ENCODE assay signal across 11 mouse cellular contexts in the genomic region with DNA sequence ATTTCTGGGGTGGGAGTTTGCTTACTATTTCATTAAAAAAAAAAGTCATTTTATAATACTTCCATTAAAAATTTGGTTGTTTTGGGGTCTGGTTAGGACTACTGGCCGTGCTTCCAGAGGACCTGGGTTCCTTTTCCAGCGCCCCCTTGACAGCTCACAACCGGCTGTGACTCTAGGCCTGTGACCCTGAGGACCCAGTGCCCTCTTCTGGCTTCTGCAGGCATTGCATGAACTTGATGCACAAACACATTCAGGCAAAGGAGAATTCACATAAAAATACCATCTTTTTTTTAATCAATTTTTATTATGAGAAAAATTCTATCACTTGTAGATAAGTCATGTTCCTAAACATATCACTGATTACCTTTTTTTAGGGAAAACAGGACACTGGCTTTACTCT. TPM values are rescaled to one million over a fixed set of nuclear protein-coding genes. Genes with fewer than 3 reads are reported as not detected.
A peak's percentile ranks its signal among the peaks of the same experiment; 100 is the strongest.
DNase-seq lines count a peak whose midpoint lies in the region; ATAC-seq and TF ChIP-seq lines count a peak whose summit lies in the region.
"Not testable (repeated sequence)": the region's sequence is repeated elsewhere in the genome, so short reads cannot be mapped to it uniquely, and the experiment has no call there.
"Had no signal": no experiment of that assay in that cellular context is flagged by ENCODE, and none has a peak within 500 bp of the region (broad histone marks: within the 10 kb centered on the region; RNA-seq: fewer than 3 reads in every experiment).

No protein-coding gene starts in this region.

- intact Hi-C loops in heart, adult 2 months (cut with DNase I), result not testable (repeated sequence)

- not testable (repeated sequence) for H3K9ac ChIP-seq in heart, adult 2 months (ENCODE audit: low read depth, low read length); liver, adult 2 months (ENCODE audit: low read depth, low read length); lung, postnatal 0 days (replicated peaks; ENCODE audit: low read depth)

- DNase-seq in A20 (ENCODE audit: low read depth, low spot score), result peak; percentile 11
- peak; percentile 23 for DNase-seq in ES-CJ7 (ENCODE audit: low read depth, low spot score)
- peak; percentile 30 for DNase-seq in ZHBTc4 (ENCODE audit: low read depth, low spot score)
- DNase-seq in heart, adult 2 months; kidney, adult 2 months; liver, adult 2 months (ENCODE audit: extremely low read depth, low read depth, low spot score); lung, postnatal 0 days (ENCODE audit: low spot score): not testable (repeated sequence)
- DNase-seq in thymus, postnatal 14 days, result peak; percentile 8

- 79% methylated on average over 3 of the region's 3 CpGs for WGBS in heart, adult 2 months
- 87% methylated on average over 3 of the region's 3 CpGs for WGBS in kidney, adult 2 months
- 92% methylated on average over 3 of the region's 3 CpGs for WGBS in liver, adult 2 months
- WGBS in lung, postnatal 0 days, result 82% methylated on average over 3 of the region's 3 CpGs

- not testable (repeated sequence) for H3K79me2 ChIP-seq in heart, adult 2 months (replicated peaks; ENCODE audit: control insufficient read depth, insufficient read depth, low read length); liver, adult 2 months (ENCODE audit: control insufficient read depth, insufficient read depth, low read length)

- TF ChIP-seq POLR2A in heart, adult 2 months (IDR thresholded peaks at IDR 0.05; ENCODE audit: insufficient read depth, low read depth, low read length); kidney, adult 2 months (IDR thresholded peaks at IDR 0.05; ENCODE audit: low read depth, low read length); liver, adult 2 months (IDR thresholded peaks at IDR 0.05; ENCODE audit: extremely low read depth, insufficient read depth, low read length): not testable (repeated sequence)

- TF ChIP-seq EP300 in heart, adult 2 months (IDR thresholded peaks at IDR 0.05; ENCODE audit: insufficient read depth, low read depth, low read length); lung, postnatal 0 days (IDR thresholded peaks at IDR 0.05): not testable (repeated sequence)

- not testable (repeated sequence) for H3K9me3 ChIP-seq in lung, postnatal 0 days (ENCODE audit: low read length)

- H3K4me3 ChIP-seq in heart, adult 2 months; kidney, adult 2 months (ENCODE audit: insufficient read depth, low read depth, low read length); liver, adult 2 months (ENCODE audit: insufficient read depth, low read depth, low read length); lung, postnatal 0 days (ENCODE audit: low read depth, low read length): not testable (repeated sequence)

- H3K36me3 ChIP-seq in heart, adult 2 months (ENCODE audit: control insufficient read depth, insufficient read depth, low read length); kidney, adult 2 months (ENCODE audit: control insufficient read depth, insufficient read depth, low read length); liver, adult 2 months (ENCODE audit: control insufficient read depth, insufficient read depth, low read length); lung, postnatal 0 days (ENCODE audit: insufficient read depth, low read length): not testable (repeated sequence)

- not testable (repeated sequence) for H3K4me1 ChIP-seq in heart, adult 2 months (ENCODE audit: control insufficient read depth, insufficient read depth, low read length); kidney, adult 2 months (ENCODE audit: control insufficient read depth, insufficient read depth, low read length); liver, adult 2 months (ENCODE audit: control insufficient read depth, insufficient read depth, low read length); lung, postnatal 0 days (ENCODE audit: insufficient read depth, low read depth, low read length)

- H3K27me3 ChIP-seq in heart, adult 2 months (ENCODE audit: control insufficient read depth, insufficient read depth, low read length); kidney, adult 2 months (replicated peaks; ENCODE audit: control insufficient read depth, insufficient read depth, low read length); liver, adult 2 months (ENCODE audit: control insufficient read depth, insufficient read depth, low read length); lung, postnatal 0 days (replicated peaks; ENCODE audit: insufficient read depth, low read length): not testable (repeated sequence)

- ATAC-seq in lung, postnatal 0 days, result not testable (repeated sequence)

- not testable (repeated sequence) for H3K27ac ChIP-seq in heart, adult 2 months; kidney, adult 2 months (ENCODE audit: insufficient read depth, low read depth, low read length); liver, adult 2 months (replicated peaks; ENCODE audit: insufficient read depth, low read depth, low read length); lung, postnatal 0 days (ENCODE audit: low read length)

- peak; percentile 54 for TF ChIP-seq CTCF in heart, adult 2 months (IDR thresholded peaks at IDR 0.05)
- 0 out of 2 replicates have a peak, but pooled peaks have one; percentile 21 for TF ChIP-seq CTCF in kidney, adult 2 months (conservative IDR thresholded peaks at IDR 0.05; ENCODE audit: insufficient read depth, insufficient read length, low read depth, low read length)
- peak; percentile 24; the same call in 1 of the 2 replicates for TF ChIP-seq CTCF in liver, adult 2 months (IDR thresholded peaks at IDR 0.05; ENCODE audit: low read depth, low read length)
- peak; percentile 16; the same call in 1 of the 2 replicates for TF ChIP-seq CTCF in lung, postnatal 0 days (IDR thresholded peaks at IDR 0.05)

- H3K4me2 ChIP-seq in lung, postnatal 0 days (replicated peaks; ENCODE audit: low read depth, low read length), result not testable (repeated sequence)

RNA-seq across cellular contexts. Expression of a gene that starts 12.6 kb away (rescaled TPM):
- total RNA-seq in heart, adult 2 months (2021), result 10 to 100 TPM; 31.1 to 34.8 TPM
- polyA plus RNA-seq in heart, adult 2 months (2012; rRNA removed), result 25.0 and 44.5 TPM in 2 replicates
- polyA plus RNA-seq in kidney, adult 2 months (2012; rRNA removed), result 0.07 and 0.34 TPM in 2 replicates
- under 0.01 and 0.09 TPM in 2 replicates for total RNA-seq in liver, adult 2 months (2014; rRNA removed)
- polyA plus RNA-seq in liver, adult 2 months (2012; rRNA removed), result not detected in 2 replicates
- polyA plus RNA-seq in lung, postnatal 0 days (2015; fragmentation: Nextera tagmentation; extraction: Ambion mirVana), result 0.47 and 0.67 TPM in 2 replicates
- total RNA-seq: common myeloid progenitor, adult 5-6 weeks had no signal
- polyA plus RNA-seq: erythroblast, embryonic 14.5 days; inflammation-experienced regulatory T-cells, adult 6 months had no signal

Comparison
In these comparisons a context has a peak if more than half of its experiments do, and no peak if none do; other contexts are left out.
1. RNA of a gene that starts 12.6 kb away (polyA plus RNA-seq): 25.0 to 44.5 TPM in heart, adult 2 months; 0.47 to 0.67 TPM in lung, postnatal 0 days, 0.07 to 0.34 TPM in kidney, adult 2 months and not detected in liver, adult 2 months; every median in the first group is over 10 times any median in the second.
2. Peak in every context shown above with its lines, with median percentiles within 50 percentile points of each other: CTCF ChIP-seq.